Mouse (Mus musculus): ENCODE data around the gene Tmem243. TPM values are rescaled to one million over a fixed set of nuclear protein-coding genes. Genes with fewer than 3 reads are reported as not detected.
A peak's percentile ranks its signal among the peaks of the same experiment; 100 is the strongest.

The Tmem243 gene
- polyA plus RNA-seq, 1 experiment from 2014 or later = 31.2 TPM

GRCm38 (mm10) chr5:9135588-9135987, 35.1 kb downstream of the Tmem243 start:
- no peak for TF ChIP-seq CTCF (IDR thresholded peaks at IDR 0.05; ENCODE audit: low read depth)
- DNase-seq = no peak
- peaks cover 52% of the 10 kb centered on the region for H3K36me3 ChIP-seq (ENCODE audit: insufficient read depth)

GRCm38 (mm10) chr5:9140724-9141123, 40.3 kb downstream of the Tmem243 start:
- ATAC-seq (ENCODE audit: insufficient read depth) (no peak), DNase-seq (no peak)
- no peaks in the 10 kb centered on the region for H3K9me3 ChIP-seq (ENCODE audit: low read depth, low read length)
- TF ChIP-seq CTCF (IDR thresholded peaks at IDR 0.05; ENCODE audit: low read depth) = no peak
- H3K4me3 ChIP-seq (ENCODE audit: low read depth, low read length) = no peak overlapping the region
- peaks cover 56% of the 10 kb centered on the region for H3K36me3 ChIP-seq (ENCODE audit: insufficient read depth)
- no peak overlapping the region for H3K27ac ChIP-seq (ENCODE audit: low read depth)
- 88% methylated on average over 8 of the region's 8 CpGs for WGBS
- H3K4me1 ChIP-seq (ENCODE audit: insufficient read depth) = no peaks in the 10 kb centered on the region
- no peaks in the 10 kb centered on the region for H3K27me3 ChIP-seq (ENCODE audit: insufficient read depth, low read length)
- H3K4me2 ChIP-seq = no peak overlapping the region
- no peak overlapping the region for H3K9ac ChIP-seq

More at GRCm38 (mm10) chr5:9135588-9135987, 35.1 kb downstream of the Tmem243 start:
- ATAC-seq (ENCODE audit: insufficient read depth) = no peak
- Histone ChIP-seq H3K4me3 (ENCODE audit: low read depth, low read length) (no peak overlapping the region), H3K4me1 (ENCODE audit: insufficient read depth) (no peaks in the 10 kb centered on the region), H3K4me2 (no peak overlapping the region), H3K9ac (no peak overlapping the region), H3K27ac (ENCODE audit: low read depth) (no peak overlapping the region), H3K27me3 (ENCODE audit: insufficient read depth, low read length) (no peaks in the 10 kb centered on the region), H3K9me3 (ENCODE audit: low read depth, low read length) (no peaks in the 10 kb centered on the region)
- WGBS = 66% methylated on average over 3 of the region's 3 CpGs

GRCm38 (mm10) chr5:9142376-9142775, 41.9 kb downstream of the Tmem243 start:
- H3K4me3 ChIP-seq (ENCODE audit: low read depth, low read length) = no peak overlapping the region
- no peak overlapping the region for H3K27ac ChIP-seq (ENCODE audit: low read depth)
- H3K36me3 ChIP-seq (ENCODE audit: insufficient read depth) = peaks cover 56% of the 10 kb centered on the region
- no peaks in the 10 kb centered on the region for H3K27me3 ChIP-seq (ENCODE audit: insufficient read depth, low read length)
- WGBS = 83% methylated on average over 6 of the region's 6 CpGs
- no peak overlapping the region for H3K9ac ChIP-seq
- H3K4me2 ChIP-seq = no peak overlapping the region
- no peaks in the 10 kb centered on the region for H3K4me1 ChIP-seq (ENCODE audit: insufficient read depth)
- H3K9me3 ChIP-seq (ENCODE audit: low read depth, low read length) = no peaks in the 10 kb centered on the region
- no peak for TF ChIP-seq CTCF (IDR thresholded peaks at IDR 0.05; ENCODE audit: low read depth)
- DNase-seq (no peak), ATAC-seq (ENCODE audit: insufficient read depth) (no peak)

GRCm38 (mm10) chr5:9149273-9149850, 48.9 kb downstream of the Tmem243 start:
- H3K9ac ChIP-seq = no peak overlapping the region
- no peaks in the 10 kb centered on the region for H3K9me3 ChIP-seq (ENCODE audit: low read depth, low read length)
- no peaks in the 10 kb centered on the region for H3K4me1 ChIP-seq (ENCODE audit: insufficient read depth)
- H3K4me2 ChIP-seq = no peak overlapping the region
- H3K27ac ChIP-seq (ENCODE audit: low read depth) = no peak overlapping the region
- H3K36me3 ChIP-seq (ENCODE audit: insufficient read depth) = peaks cover 38% of the 10 kb centered on the region
- TF ChIP-seq CTCF (IDR thresholded peaks at IDR 0.05; ENCODE audit: low read depth) = no peak
- no peak overlapping the region for H3K4me3 ChIP-seq (ENCODE audit: low read depth, low read length)
- DNase-seq (no peak), ATAC-seq (ENCODE audit: insufficient read depth) (no peak)
- H3K27me3 ChIP-seq (ENCODE audit: insufficient read depth, low read length) = no peaks in the 10 kb centered on the region
- WGBS = 77% methylated on average over 8 of the region's 8 CpGs

GRCm38 (mm10) chr5:9156746-9157145, 56.3 kb downstream of the Tmem243 start:
- no peak for TF ChIP-seq CTCF (IDR thresholded peaks at IDR 0.05; ENCODE audit: low read depth)
- H3K27me3 ChIP-seq (ENCODE audit: insufficient read depth, low read length) = no peaks in the 10 kb centered on the region
- ATAC-seq (ENCODE audit: insufficient read depth) = no peak

GRCm38 (mm10) chr5:9157336-9157735, 56.9 kb downstream of the Tmem243 start:
- Histone ChIP-seq H3K9ac (no peak overlapping the region), H3K27me3 (ENCODE audit: insufficient read depth, low read length) (no peaks in the 10 kb centered on the region), H3K4me1 (ENCODE audit: insufficient read depth) (peaks cover 2% of the 10 kb centered on the region; the same call in 1 of the 2 replicates), H3K36me3 (ENCODE audit: insufficient read depth) (0 out of 2 replicates have a peak, but pooled peaks cover 2% of the 10 kb centered on the region), H3K9me3 (ENCODE audit: low read depth, low read length) (no peaks in the 10 kb centered on the region), H3K4me3 (ENCODE audit: low read depth, low read length) (no peak overlapping the region), H3K27ac (ENCODE audit: low read depth) (no peak overlapping the region), H3K4me2 (no peak overlapping the region)
- DNase-seq (no peak), ATAC-seq (ENCODE audit: insufficient read depth) (no peak)
- TF ChIP-seq CTCF (IDR thresholded peaks at IDR 0.05; ENCODE audit: low read depth) = no peak
- 61% methylated on average over 1 of the region's 1 CpGs for WGBS

More at GRCm38 (mm10) chr5:9156746-9157145, 56.3 kb downstream of the Tmem243 start:
- Histone ChIP-seq H3K9me3 (ENCODE audit: low read depth, low read length) (no peaks in the 10 kb centered on the region), H3K9ac (no peak overlapping the region), H3K4me1 (ENCODE audit: insufficient read depth) (no peaks in the 10 kb centered on the region), H3K4me2 (no peak overlapping the region), H3K27ac (ENCODE audit: low read depth) (no peak overlapping the region), H3K36me3 (ENCODE audit: insufficient read depth) (0 out of 2 replicates have a peak, but pooled peaks cover 2% of the 10 kb centered on the region), H3K4me3 (ENCODE audit: low read depth, low read length) (no peak overlapping the region)
- DNase-seq = no peak

- no peak for TF ChIP-seq CTCF (IDR thresholded peaks at IDR 0.05; ENCODE audit: low read depth)
- ATAC-seq (ENCODE audit: insufficient read depth) = peak; percentile 71
- peak; percentile 55 for DNase-seq
- 0 out of 2 replicates have a peak, but pooled peaks cover 2% of the 10 kb centered on the region for H3K36me3 ChIP-seq (ENCODE audit: insufficient read depth)
- H3K9ac ChIP-seq = peak overlapping the region; percentile 96
- no peaks in the 10 kb centered on the region for H3K27me3 ChIP-seq (ENCODE audit: insufficient read depth, low read length)
- peaks cover 4% of the 10 kb centered on the region; the same call in 1 of the 2 replicates for H3K4me1 ChIP-seq (ENCODE audit: insufficient read depth)
- H3K4me3 ChIP-seq (ENCODE audit: low read depth, low read length) = peak overlapping the region; percentile 92
- H3K4me2 ChIP-seq = peak overlapping the region; percentile 83
- H3K9me3 ChIP-seq (ENCODE audit: low read depth, low read length) = no peaks in the 10 kb centered on the region
- WGBS = under 1% methylated on average over 37 of the region's 55 CpGs
- H3K27ac ChIP-seq (ENCODE audit: low read depth) = peak overlapping the region; percentile 100
Measured at GRCm38 (mm10) chr5:9160831-9161455, 60.5 kb downstream of the Tmem243 start.

All from lung, embryonic 14.5 days (tissue).